Mouse (Mus musculus) 416B (cell line): Measurements from ENCODE around the gene Tomm22.
A peak's percentile ranks its signal among the peaks of the same experiment; 100 is the strongest.
"Not testable (repeated sequence)": the region's sequence is repeated elsewhere in the genome, so short reads cannot be mapped to it uniquely, and the experiment has no call there.

Source experiments
- DNase-seq: peaks from one replicate; pipeline ENCODE4 v3.0.0; 2011; ENCODE audit warnings: low read depth

Gene Tomm22

GRCm38 (mm10) chr15:79670249-79670971, at the start of gene Tomm22:
TSS of gene Tomm22 (plus strand) at chr15:79670861.
- DNase-seq = peak; percentile 95

GRCm38 (mm10) chr15:79630471-79630870, 40.2 kb upstream of the Tomm22 start:
- no peak for DNase-seq

GRCm38 (mm10) chr15:79641135-79641817, 29.4 kb upstream of the Tomm22 start:
- DNase-seq = peak; percentile 74

GRCm38 (mm10) chr15:79645483-79645882, 25.2 kb upstream of the Tomm22 start:
- DNase-seq = no peak

- no peak for DNase-seq
Measured at GRCm38 (mm10) chr15:79648130-79648529, 22.5 kb upstream of the Tomm22 start.

- peak; percentile 68 for DNase-seq
Measured at GRCm38 (mm10) chr15:79650569-79650968, 20.1 kb upstream of the Tomm22 start.

GRCm38 (mm10) chr15:79651481-79651880, 19.2 kb upstream of the Tomm22 start:
- DNase-seq = peak; percentile 75

- DNase-seq = no peak
Measured at GRCm38 (mm10) chr15:79656451-79656850, 14.2 kb upstream of the Tomm22 start.

- DNase-seq = peak; percentile 91
Measured at GRCm38 (mm10) chr15:79657837-79658530, 12.7 kb upstream of the Tomm22 start.

GRCm38 (mm10) chr15:79658531-79659375, 11.9 kb upstream of the Tomm22 start, which contains the start of the genes Fam227a and Cby1:
TSS of gene Fam227a (minus strand) at chr15:79658956.
TSS of gene Cby1 (plus strand) at chr15:79659199.
- peak; percentile 92 for DNase-seq

- DNase-seq = peak; percentile 58
Measured at GRCm38 (mm10) chr15:79661852-79662251, 8.8 kb upstream of the Tomm22 start.

GRCm38 (mm10) chr15:79664666-79665065, 6.0 kb upstream of the Tomm22 start:
- DNase-seq = no peak

- no peak for DNase-seq
Measured at GRCm38 (mm10) chr15:79669195-79669594, 1.5 kb upstream of the Tomm22 start.

GRCm38 (mm10) chr15:79670972-79671299, 275 bp downstream of the Tomm22 start:
- DNase-seq = no peak

- not testable (repeated sequence) for DNase-seq
Measured at GRCm38 (mm10) chr15:79671828-79672348, 1.2 kb downstream of the Tomm22 start.

- DNase-seq = no peak
Measured at GRCm38 (mm10) chr15:79677936-79678335, 7.3 kb downstream of the Tomm22 start.

GRCm38 (mm10) chr15:79681973-79682372, 11.3 kb downstream of the Tomm22 start:
- no peak for DNase-seq

GRCm38 (mm10) chr15:79683146-79683545, 12.5 kb downstream of the Tomm22 start:
- peak; percentile 59 for DNase-seq

- no peak for DNase-seq
Measured at GRCm38 (mm10) chr15:79683707-79684465, 13.2 kb downstream of the Tomm22 start.

GRCm38 (mm10) chr15:79684616-79685015, 14.0 kb downstream of the Tomm22 start:
- DNase-seq = no peak

- DNase-seq = no peak
Measured at GRCm38 (mm10) chr15:79685141-79685641, 14.5 kb downstream of the Tomm22 start.
